ENCODE assay signal across 14 mouse cellular contexts in genomic region chr1:180037461-180037860, GRCm38 (mm10).
DNase-seq lines count a peak whose midpoint lies in the region.
"Had no signal": no experiment of that assay in that cellular context is flagged by ENCODE, and none has a peak within 500 bp of the region (broad histone marks: within the 10 kb centered on the region; RNA-seq: fewer than 3 reads in every experiment).

No protein-coding gene starts in this region.

- DNase-seq in layer of hippocampus, adult 11-12 months (ENCODE audit: low spot score): peak; percentile 64
- no peak for DNase-seq in layer of hippocampus, postnatal 25 days (ENCODE audit: extremely low spot score in 1 of 2, low spot score in 1 of 2)
- peak; percentile 18 for DNase-seq in A20 (ENCODE audit: low read depth, low spot score)
- DNase-seq in frontal cortex, postnatal 36 days (ENCODE audit: low spot score in 2 of 2): peak; percentile 44 to 66
- peak; percentile 26 for DNase-seq in retina, embryonic 14.5 days (ENCODE audit: low spot score)
- no peak for DNase-seq in testis, postnatal 10 days (ENCODE audit: low spot score)
- DNase-seq in heart, adult 9 months (ENCODE audit: low spot score in 2 of 2): no peak
- DNase-seq: adrenal gland, postnatal 36 days; cerebellum, adult 8-10 months; gastrocnemius, adult 2 months; heart, postnatal 10 days; kidney, adult 9 months; kidney, postnatal 25 days; thymus, postnatal 25 days had no signal

Comparison
In these comparisons a context has a peak if more than half of its experiments do, and no peak if none do; other contexts are left out.
1. DNase-seq: peak in layer of hippocampus, adult 11-12 months (single experiment), A20 (single experiment), frontal cortex, postnatal 36 days (2 of 2) and retina, embryonic 14.5 days (single experiment); none in layer of hippocampus, postnatal 25 days (0 of 2), testis, postnatal 10 days (single experiment) and heart, adult 9 months (0 of 2).